Mouse (Mus musculus) limb, embryonic 14.5 days (tissue): Measurements from ENCODE around the gene A530016L24Rik. TPM values are rescaled to one million over a fixed set of nuclear protein-coding genes. Genes with fewer than 3 reads are reported as not detected.
A peak's percentile ranks its signal among the peaks of the same experiment; 100 is the strongest.

ENCODE experiments used
- ATAC-seq: fragments of 200-750 bp; cut with Nextera tagmentation; 2 replicates; pipeline ENCODE4 v1.8.0; 2017; ENCODE audit warnings: low read depth, moderate number of reproducible peaks, moderate TSS enrichment; ENCODE audit not compliant: low FRiP score
- DNase-seq: peaks from one replicate; pipeline ENCODE4 v3.0.0-alpha.2; 2015; ENCODE audit warnings: low spot score
- H3K27ac ChIP-seq: fragments of 300-500 bp; sonication (generic); replicated peaks from 2 replicates; pipeline ENCODE4 v1.5.1; 2014; ENCODE audit warnings: low read depth, mild to moderate bottlenecking, low read length, moderate library complexity, mixed read lengths
- H3K27me3 ChIP-seq: fragments of 300-500 bp; sonication (generic); 2 replicates; pipeline ENCODE4 v1.6.1; 2014; ENCODE audit warnings: low read length, mixed read lengths; ENCODE audit not compliant: control insufficient read depth, insufficient read depth
- H3K36me3 ChIP-seq: fragments of 300-500 bp; sonication (generic); 2 replicates; pipeline ENCODE4 v1.6.1; 2014; ENCODE audit warnings: mild to moderate bottlenecking, low read length, moderate library complexity, mixed read lengths; ENCODE audit not compliant: control insufficient read depth, insufficient read depth
- H3K4me1 ChIP-seq: fragments of 300-500 bp; sonication (generic); 2 replicates; pipeline ENCODE4 v1.6.1; 2014; ENCODE audit warnings: antibody characterized with exemption, low read length, mixed read lengths; ENCODE audit not compliant: control insufficient read depth, insufficient read depth
- H3K4me2 ChIP-seq: fragments of 300-500 bp; sonication (generic); replicated peaks from 2 replicates; pipeline ENCODE4 v1.6.1; 2014; ENCODE audit warnings: low read depth, mild to moderate bottlenecking, low read length, moderate library complexity; ENCODE audit not compliant: severe bottlenecking
- H3K4me3 ChIP-seq: fragments of 300-500 bp; sonication (generic); replicated peaks from 2 replicates; pipeline ENCODE4 v1.5.1; 2014; ENCODE audit warnings: low read length
- H3K9ac ChIP-seq: fragments of 300-500 bp; sonication (generic); 2 replicates; pipeline ENCODE4 v1.6.1; 2014; ENCODE audit warnings: mild to moderate bottlenecking, low read depth, low read length, moderate library complexity; ENCODE audit not compliant: severe bottlenecking
- H3K9me3 ChIP-seq: fragments of 300-500 bp; sonication (generic); 2 replicates; pipeline ENCODE4 v1.6.1; 2016; ENCODE audit warnings: low read length; ENCODE audit not compliant: control insufficient read depth
- POLR2A ChIP-seq: fragments of 200-500 bp; IDR thresholded peaks from 2 replicates; pipeline ENCODE4 v1.8.0; 2012; ENCODE audit warnings: inconsistent platforms, mild to moderate bottlenecking, moderate library complexity, borderline replicate concordance; ENCODE audit not compliant: insufficient read depth, insufficient read length; ENCODE audit errors: extremely low read depth
- WGBS: fragments of 180-500 bp; shearing (Covaris S2); extraction: QIAGEN DNeasy Blood & Tissue Kit; methylation state at CpG from one replicate; pipeline ENCODE4 v1.1.7; 2014; 5-methylcytosine and 5-hydroxymethylcytosine counted together
- polyA plus RNA-seq, 2 experiments: library from polyadenylated mRNA; depleted of rRNA in 1 of 2; stranded (reverse) in 1 of 2; unstranded in 1 of 2; fragments of >200 nt; fragmentation: Nextera tagmentation in 1 of 2; extraction: Ambion mirVana in 1 of 2; gene quantifications; 2 replicates each; pipeline versions ENCODE4 v1.2.1 to v1.2.3; 2012 to 2014

The A530016L24Rik gene
- polyA plus RNA-seq, 2 experiments = 0.47 to 0.87 TPM

DNA sequence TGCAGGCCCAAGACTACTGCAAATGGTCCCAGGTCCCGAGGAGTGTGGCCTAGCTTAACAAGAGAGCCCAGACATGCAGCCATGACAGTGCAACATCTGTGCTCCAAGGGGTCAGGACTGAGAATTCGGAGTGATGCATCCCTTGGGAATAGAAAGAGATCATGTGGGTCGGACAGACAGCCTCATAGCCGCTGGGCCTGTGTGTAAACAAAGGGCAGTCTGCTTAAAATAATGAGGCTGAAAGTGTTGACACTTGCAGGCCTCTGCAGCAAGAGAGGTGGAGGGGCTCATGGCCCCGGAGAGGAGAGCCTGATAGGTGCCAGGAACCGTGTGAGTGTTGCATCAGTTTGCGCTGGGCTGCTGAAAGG, 21.1 kb downstream of the A530016L24Rik start:
- Histone ChIP-seq H3K9me3 (no peaks in the 10 kb centered on the region), H3K4me1 (no peaks in the 10 kb centered on the region), H3K27me3 (peaks cover 17% of the 10 kb centered on the region), H3K4me2 (no peak overlapping the region), H3K36me3 (no peaks in the 10 kb centered on the region), H3K27ac (no peak overlapping the region), H3K9ac (no peak overlapping the region), H3K4me3 (peak overlapping the region; percentile 32; the same call in 1 of the 2 replicates)
- no peak for ATAC-seq
- 27% methylated on average over 7 of the region's 7 CpGs for WGBS
- TF ChIP-seq POLR2A = no peak
- no peak for DNase-seq

- Histone ChIP-seq H3K27ac (no peak overlapping the region), H3K27me3 (peaks cover 17% of the 10 kb centered on the region), H3K4me3 (peak overlapping the region; percentile 32), H3K4me2 (peak overlapping the region; percentile 62), H3K9me3 (no peaks in the 10 kb centered on the region), H3K4me1 (no peaks in the 10 kb centered on the region), H3K36me3 (no peaks in the 10 kb centered on the region), H3K9ac (no peak overlapping the region)
- 5% methylated on average over 59 of the region's 62 CpGs for WGBS
- ATAC-seq (peak; percentile 75; the same call in 1 of the 2 replicates), DNase-seq (peak; percentile 66)
- no peak for TF ChIP-seq POLR2A
Observed at GRCm38 (mm10) chr12:112510733-112511372, 21.6 kb downstream of the A530016L24Rik start.

GRCm38 (mm10) chr12:112514897-112515296, 25.6 kb downstream of the A530016L24Rik start:
- TF ChIP-seq POLR2A = no peak
- Histone ChIP-seq H3K36me3 (no peaks in the 10 kb centered on the region), H3K4me2 (no peak overlapping the region), H3K9ac (no peak overlapping the region), H3K27ac (no peak overlapping the region), H3K27me3 (peaks cover 13% of the 10 kb centered on the region), H3K4me3 (no peak overlapping the region), H3K9me3 (no peaks in the 10 kb centered on the region), H3K4me1 (no peaks in the 10 kb centered on the region)
- ATAC-seq (no peak), DNase-seq (no peak)
- 65% methylated on average over 3 of the region's 3 CpGs for WGBS

DNA sequence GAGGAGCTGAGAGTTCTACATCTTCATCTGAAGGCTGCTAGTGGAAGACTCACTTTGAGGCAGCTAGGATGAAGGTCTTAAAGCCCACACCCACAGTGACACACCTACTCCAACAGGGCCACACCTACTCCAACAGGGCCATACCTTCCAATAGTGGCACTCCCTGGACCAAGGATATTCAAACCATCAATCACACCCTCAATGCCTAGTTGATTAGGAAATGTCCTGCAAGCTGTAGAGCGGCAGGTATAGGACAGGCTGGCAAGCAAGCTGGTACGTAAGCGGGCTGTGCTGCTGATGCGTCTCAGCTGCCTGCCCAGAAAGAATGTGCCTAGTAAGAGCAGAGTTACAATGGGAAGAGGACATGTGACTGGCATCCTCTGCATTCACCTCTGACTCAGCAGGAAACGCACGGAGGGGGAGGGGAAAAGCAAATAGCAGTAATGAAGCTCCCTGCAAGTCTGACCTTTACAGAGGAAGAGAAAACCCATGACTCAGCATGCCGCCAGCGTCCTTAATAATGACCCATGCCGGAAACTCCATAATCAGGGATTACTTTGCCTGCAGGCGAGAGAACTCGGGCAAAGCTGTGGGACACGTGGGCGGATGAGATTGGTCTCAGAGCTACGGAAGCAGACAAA, 27.6 kb downstream of the A530016L24Rik start, which contains the start of gene Tmem179:
Gene Tmem179, minus strand, starts transcription at position 51 of the 641 bp plus-strand sequence.
- H3K27me3 ChIP-seq = no peaks in the 10 kb centered on the region
- H3K9me3 ChIP-seq = no peaks in the 10 kb centered on the region
- no peak within 1 kb of the TSS for H3K4me3 ChIP-seq
- ATAC-seq = no peak
- WGBS = 18% methylated on average over 14 of the region's 14 CpGs
- peak; percentile 13 for DNase-seq
- H3K9ac ChIP-seq = no peak within 1 kb of the TSS
- H3K4me2 ChIP-seq = no peak within 1 kb of the TSS
- TF ChIP-seq POLR2A = no peak
- H3K27ac ChIP-seq = no peak within 1 kb of the TSS
- no peaks in the 10 kb centered on the region for H3K36me3 ChIP-seq
- H3K4me1 ChIP-seq = no peaks in the 10 kb centered on the region

DNA sequence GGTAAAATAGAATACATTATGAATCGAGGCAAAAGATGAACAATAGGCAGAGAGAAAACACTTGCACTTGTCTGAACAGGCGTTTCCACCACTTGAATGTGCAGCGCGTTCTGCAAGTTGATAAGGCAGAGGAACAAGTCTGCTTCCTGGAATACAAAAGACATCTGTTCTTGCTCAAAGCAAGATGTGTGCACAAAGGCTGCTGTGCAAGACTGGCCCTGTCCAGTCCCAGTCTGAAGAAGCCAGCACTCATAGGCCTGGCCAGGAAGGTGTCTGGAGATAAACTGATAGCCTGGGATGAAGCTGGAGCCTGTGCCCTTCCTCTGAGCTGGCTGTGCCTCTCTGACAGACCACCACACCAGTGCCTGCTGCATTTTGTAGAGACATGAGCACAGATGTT, 28.9 kb downstream of the A530016L24Rik start:
- H3K27ac ChIP-seq = no peak overlapping the region
- H3K36me3 ChIP-seq = no peaks in the 10 kb centered on the region
- no peak overlapping the region for H3K4me2 ChIP-seq
- H3K4me3 ChIP-seq = no peak overlapping the region
- no peaks in the 10 kb centered on the region for H3K9me3 ChIP-seq
- no peak overlapping the region for H3K9ac ChIP-seq
- TF ChIP-seq POLR2A = no peak
- DNase-seq (no peak), ATAC-seq (no peak)
- H3K27me3 ChIP-seq = no peaks in the 10 kb centered on the region
- WGBS = 47% methylated on average over 4 of the region's 4 CpGs
- H3K4me1 ChIP-seq = no peaks in the 10 kb centered on the region

GRCm38 (mm10) chr12:112533758-112534157, 44.5 kb downstream of the A530016L24Rik start:
- WGBS = 51% methylated on average over 4 of the region's 4 CpGs
- Histone ChIP-seq H3K4me1 (no peaks in the 10 kb centered on the region), H3K27ac (no peak overlapping the region), H3K9me3 (no peaks in the 10 kb centered on the region), H3K4me3 (no peak overlapping the region), H3K4me2 (no peak overlapping the region), H3K9ac (no peak overlapping the region), H3K27me3 (no peaks in the 10 kb centered on the region), H3K36me3 (no peaks in the 10 kb centered on the region)
- ATAC-seq = no peak
- DNase-seq = no peak
- no peak for TF ChIP-seq POLR2A
